Mouse (Mus musculus) kidney, adult 2 months (tissue): Measurements from ENCODE around the gene Rapgef2.

ENCODE experiments used
- CTCF ChIP-seq: fragments of 200-500 bp; conservative IDR thresholded peaks from 2 replicates; pipeline ENCODE4 v1.5.1; 2011; ENCODE audit warnings: low read depth, mild to moderate bottlenecking, control low read depth, low read length, moderate library complexity, mixed read lengths; ENCODE audit not compliant: insufficient read depth, insufficient read length
- POLR2A ChIP-seq: fragments of 200-500 bp; IDR thresholded peaks from one replicate; pipeline ENCODE4 v1.6.1; 2011; ENCODE audit warnings: low read depth, low read length, control low read depth

DNA sequence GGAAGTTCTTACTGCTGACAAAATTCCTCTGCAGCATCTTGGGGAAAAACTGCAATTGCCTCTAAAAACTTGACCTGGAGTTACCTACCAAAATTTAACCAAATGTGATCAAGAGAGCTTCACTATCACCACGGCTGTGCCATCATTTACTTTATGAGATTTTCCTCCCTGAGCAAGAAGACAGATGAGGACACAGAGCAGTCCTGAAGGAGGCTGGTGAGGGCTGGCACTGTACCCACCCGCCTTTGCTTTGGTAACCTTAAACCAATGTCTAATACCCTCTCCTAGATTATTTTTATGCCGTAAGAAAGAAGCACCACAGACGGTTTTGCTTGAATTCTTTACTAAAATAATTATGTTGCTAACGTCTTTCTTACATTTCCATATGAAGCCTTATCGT is 112.1 kb downstream of the Rapgef2 start:
- TF ChIP-seq CTCF (no peak), POLR2A (no peak)
